Mouse (Mus musculus): Measurements from ENCODE around the gene Wdtc1. TPM values are rescaled to one million over a fixed set of nuclear protein-coding genes. Genes with fewer than 3 reads are reported as not detected.

Wdtc1 gene
- polyA plus RNA-seq, 1 experiment, result 30.5 TPM

DNA sequence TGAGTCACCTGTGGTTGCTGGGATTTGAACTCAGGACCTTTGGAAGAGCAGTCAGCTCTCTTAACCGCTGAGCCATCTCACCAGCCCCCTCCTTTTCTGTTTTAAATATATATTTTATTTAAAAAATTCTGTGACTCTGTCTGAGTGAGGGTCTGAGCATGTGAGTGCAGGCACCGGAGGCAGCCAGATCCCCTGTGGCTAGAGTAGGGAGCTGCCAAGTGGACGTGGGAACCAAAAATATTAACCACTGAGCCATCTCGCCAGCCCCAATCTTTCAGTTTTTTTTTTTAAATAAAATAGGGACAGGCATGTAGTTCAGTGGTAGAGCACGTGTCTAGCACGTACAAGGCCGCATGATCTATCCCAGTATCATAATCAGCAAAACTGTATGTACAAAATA, 48.5 kb downstream of the Wdtc1 start:
- TF ChIP-seq POLR2A (IDR thresholded peaks at IDR 0.05; ENCODE audit: borderline replicate concordance, low read depth, low read length) (no peak), CTCF (IDR thresholded peaks at IDR 0.05; ENCODE audit: low read depth, low read length) (no peak)
- Histone ChIP-seq H3K4me1 (ENCODE audit: control insufficient read depth, insufficient read depth, low read length) (no peaks in the 10 kb centered on the region), H3K4me3 (ENCODE audit: insufficient read depth, low read length) (no peak overlapping the region), H3K27ac (ENCODE audit: insufficient read depth, low read depth, low read length) (no peak overlapping the region)

- no peak overlapping the region for H3K4me3 ChIP-seq (ENCODE audit: insufficient read depth, low read length)
- no peak overlapping the region for H3K27ac ChIP-seq (ENCODE audit: insufficient read depth, low read depth, low read length)
- TF ChIP-seq POLR2A (IDR thresholded peaks at IDR 0.05; ENCODE audit: borderline replicate concordance, low read depth, low read length) (no peak), CTCF (IDR thresholded peaks at IDR 0.05; ENCODE audit: low read depth, low read length) (no peak)
- no peaks in the 10 kb centered on the region for H3K4me1 ChIP-seq (ENCODE audit: control insufficient read depth, insufficient read depth, low read length)
Observed at GRCm38 (mm10) chr4:133302668-133303067, 50.6 kb downstream of the Wdtc1 start.

- Histone ChIP-seq H3K4me3 (ENCODE audit: insufficient read depth, low read length) (no peak overlapping the region), H3K4me1 (ENCODE audit: control insufficient read depth, insufficient read depth, low read length) (no peaks in the 10 kb centered on the region), H3K27ac (ENCODE audit: insufficient read depth, low read depth, low read length) (no peak overlapping the region)
- TF ChIP-seq POLR2A (IDR thresholded peaks at IDR 0.05; ENCODE audit: borderline replicate concordance, low read depth, low read length) (no peak), CTCF (IDR thresholded peaks at IDR 0.05; ENCODE audit: low read depth, low read length) (peak; percentile 81)
Observed at GRCm38 (mm10) chr4:133301802-133302201, 51.5 kb downstream of the Wdtc1 start.

DNA sequence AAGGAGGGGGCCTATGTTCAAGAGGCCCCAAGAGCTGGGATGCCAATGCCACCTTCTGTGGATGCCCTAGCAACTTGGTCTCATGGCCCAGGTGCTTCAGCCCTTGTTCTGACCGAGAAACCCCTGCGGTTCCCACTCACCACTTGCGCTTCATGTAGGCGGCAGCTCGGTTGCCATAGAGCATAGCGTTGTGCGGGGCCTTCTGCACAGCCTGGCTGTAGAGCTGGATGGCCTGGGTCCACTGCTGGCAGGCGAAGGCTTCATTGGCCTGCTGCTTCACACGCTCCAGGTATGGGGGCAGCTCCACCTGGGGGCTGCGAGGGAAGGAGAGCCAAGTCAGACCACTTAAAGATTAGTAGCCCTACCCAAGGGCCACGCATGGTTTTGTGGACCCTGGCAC, 52.9 kb downstream of the Wdtc1 start:
- H3K4me1 ChIP-seq (ENCODE audit: control insufficient read depth, insufficient read depth, low read length), result no peaks in the 10 kb centered on the region
- no peak for TF ChIP-seq POLR2A (IDR thresholded peaks at IDR 0.05; ENCODE audit: borderline replicate concordance, low read depth, low read length)
- TF ChIP-seq CTCF (IDR thresholded peaks at IDR 0.05; ENCODE audit: low read depth, low read length), result no peak

GRCm38 (mm10) chr4:133299701-133300100, 53.6 kb downstream of the Wdtc1 start:
- H3K27ac ChIP-seq (ENCODE audit: insufficient read depth, low read depth, low read length), result no peak overlapping the region
- H3K4me1 ChIP-seq (ENCODE audit: control insufficient read depth, insufficient read depth, low read length), result no peaks in the 10 kb centered on the region
- TF ChIP-seq POLR2A (IDR thresholded peaks at IDR 0.05; ENCODE audit: borderline replicate concordance, low read depth, low read length) (no peak), CTCF (IDR thresholded peaks at IDR 0.05; ENCODE audit: low read depth, low read length) (no peak)
- H3K4me3 ChIP-seq (ENCODE audit: insufficient read depth, low read length), result no peak overlapping the region

More for the DNA sequence above, 52.9 kb downstream of the Wdtc1 start:
- H3K4me3 ChIP-seq (ENCODE audit: insufficient read depth, low read length), result no peak overlapping the region
- H3K27ac ChIP-seq (ENCODE audit: insufficient read depth, low read depth, low read length), result no peak overlapping the region

- no peaks in the 10 kb centered on the region for H3K4me1 ChIP-seq (ENCODE audit: control insufficient read depth, insufficient read depth, low read length)
- H3K4me3 ChIP-seq (ENCODE audit: insufficient read depth, low read length), result no peak overlapping the region
- no peak overlapping the region for H3K27ac ChIP-seq (ENCODE audit: insufficient read depth, low read depth, low read length)
- TF ChIP-seq POLR2A (IDR thresholded peaks at IDR 0.05; ENCODE audit: borderline replicate concordance, low read depth, low read length) (no peak), CTCF (IDR thresholded peaks at IDR 0.05; ENCODE audit: low read depth, low read length) (no peak)
Observed at GRCm38 (mm10) chr4:133298516-133299365, 54.5 kb downstream of the Wdtc1 start.

DNA sequence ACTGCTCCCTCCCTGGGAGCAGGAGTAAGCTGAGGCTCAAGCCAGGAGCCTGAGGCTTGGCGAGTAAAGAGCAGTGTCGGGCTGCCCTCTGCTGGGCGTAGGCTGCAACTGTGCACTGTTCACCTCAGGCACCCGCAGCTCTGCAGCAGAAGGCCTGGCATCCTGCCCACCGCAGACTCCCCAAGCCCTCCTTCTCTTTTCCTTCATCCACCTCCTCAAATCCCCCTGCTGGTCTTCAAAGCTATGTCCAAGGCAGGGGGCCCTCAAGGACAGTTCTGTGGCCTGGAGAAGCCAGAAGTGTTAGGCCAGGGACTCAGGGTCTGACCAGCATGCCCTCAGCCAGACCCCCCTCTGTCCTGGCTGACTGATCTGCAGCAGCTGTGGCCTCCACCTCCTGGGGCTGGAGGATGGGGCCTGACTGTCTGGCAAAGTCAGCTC, 55.5 kb downstream of the Wdtc1 start:
- TF ChIP-seq CTCF (IDR thresholded peaks at IDR 0.05; ENCODE audit: low read depth, low read length), result peak; percentile 75
- no peak for TF ChIP-seq POLR2A (IDR thresholded peaks at IDR 0.05; ENCODE audit: borderline replicate concordance, low read depth, low read length)
- Histone ChIP-seq H3K4me1 (ENCODE audit: control insufficient read depth, insufficient read depth, low read length) (no peaks in the 10 kb centered on the region), H3K27ac (ENCODE audit: insufficient read depth, low read depth, low read length) (no peak overlapping the region), H3K4me3 (ENCODE audit: insufficient read depth, low read length) (no peak overlapping the region)

DNA sequence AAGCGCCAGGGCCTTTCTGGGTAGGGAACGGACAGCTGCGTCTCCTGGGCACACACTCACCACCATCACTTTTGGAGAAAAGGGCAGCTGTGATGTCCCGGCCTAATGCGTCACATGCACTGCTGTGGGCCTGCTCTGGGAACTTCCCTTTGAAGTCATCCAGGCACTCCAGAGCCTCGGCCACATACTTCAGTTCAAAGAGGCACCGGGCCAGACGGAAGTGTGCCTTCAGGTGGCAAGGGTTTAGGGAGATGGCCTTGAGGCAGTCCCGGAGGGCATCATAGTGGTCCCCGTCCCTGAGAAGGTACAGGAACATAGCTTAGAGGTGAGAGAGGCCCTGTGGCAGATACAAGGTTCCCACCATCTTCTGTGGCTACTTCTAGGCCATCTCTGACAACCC, 55.9 kb downstream of the Wdtc1 start:
- no peaks in the 10 kb centered on the region for H3K4me1 ChIP-seq (ENCODE audit: control insufficient read depth, insufficient read depth, low read length)
- TF ChIP-seq POLR2A (IDR thresholded peaks at IDR 0.05; ENCODE audit: borderline replicate concordance, low read depth, low read length) (no peak), CTCF (IDR thresholded peaks at IDR 0.05; ENCODE audit: low read depth, low read length) (no peak)
- no peak overlapping the region for H3K4me3 ChIP-seq (ENCODE audit: insufficient read depth, low read length)
- H3K27ac ChIP-seq (ENCODE audit: insufficient read depth, low read depth, low read length), result no peak overlapping the region

- TF ChIP-seq CTCF (IDR thresholded peaks at IDR 0.05; ENCODE audit: low read depth, low read length), result no peak
Observed at GRCm38 (mm10) chr4:133294084-133294483, 59.2 kb downstream of the Wdtc1 start.

More at GRCm38 (mm10) chr4:133294084-133294483, 59.2 kb downstream of the Wdtc1 start:
- Histone ChIP-seq H3K27ac (ENCODE audit: insufficient read depth, low read depth, low read length) (no peak overlapping the region), H3K4me1 (ENCODE audit: control insufficient read depth, insufficient read depth, low read length) (no peaks in the 10 kb centered on the region), H3K4me3 (ENCODE audit: insufficient read depth, low read length) (no peak overlapping the region)
